Mouse (Mus musculus): ENCODE measurements around the gene Olfr1275. TPM values are rescaled to one million over a fixed set of nuclear protein-coding genes. Genes with fewer than 3 reads are reported as not detected.

Gene Olfr1275
- not detected in 2 replicates for total RNA-seq (2023)

GRCm38 (mm10) chr2:111235186-111235585 is at the start of gene Olfr1275:
Gene Olfr1275, minus strand, starts transcription at chr2:111235286.

GRCm38 (mm10) chr2:111274006-111274405 is 38.9 kb upstream of the Olfr1275 start, which contains the start of gene Olfr1277:
Gene Olfr1277, minus strand, starts transcription at chr2:111274106.

GRCm38 (mm10) chr2:111254216-111254615 is 19.1 kb upstream of the Olfr1275 start, which contains the start of gene Olfr1276:
Gene Olfr1276, plus strand, starts transcription at chr2:111254516.

GRCm38 (mm10) chr2:111229502-111229901 is 5.6 kb downstream of the Olfr1275 start, which contains the start of gene 4930430A15Rik:
Gene 4930430A15Rik, minus strand, starts transcription at chr2:111229602.

Other genes with a start within 250 kb of the Olfr1275 start
- gene Gm13941, start 129.3 kb downstream of the Olfr1275 start, total RNA-seq (2023): not detected in 2 replicates
- gene Gm15130, start 82.3 kb downstream of the Olfr1275 start, total RNA-seq (2023): not detected in 2 replicates
- not detected in 2 replicates for gene 4930430A15Rik, start 5.7 kb downstream of the Olfr1275 start, total RNA-seq (2023)
- gene Olfr1276, start 19.2 kb upstream of the Olfr1275 start, total RNA-seq (2023): not detected in 2 replicates
- not detected in 2 replicates for gene Olfr1277, start 38.8 kb upstream of the Olfr1275 start, total RNA-seq (2023)
- gene Olfr1278, start 54.9 kb upstream of the Olfr1275 start, total RNA-seq (2023): not detected in 2 replicates
- gene Olfr1279, start 65.3 kb upstream of the Olfr1275 start, total RNA-seq (2023): not detected in 2 replicates
- gene Olfr1280, start 78.7 kb upstream of the Olfr1275 start, total RNA-seq (2023): not detected in 2 replicates
- not detected in 2 replicates for gene Olfr1281, start 91.2 kb upstream of the Olfr1275 start, total RNA-seq (2023)
- not detected in 2 replicates for gene Olfr1282, start 100.8 kb upstream of the Olfr1275 start, total RNA-seq (2023)
- not detected in 2 replicates for gene Olfr1283, start 131.5 kb upstream of the Olfr1275 start, total RNA-seq (2023)
- not detected in 2 replicates for gene Olfr1284, start 140.2 kb upstream of the Olfr1275 start, total RNA-seq (2023)
- gene Olfr1286, start 187.8 kb upstream of the Olfr1275 start, total RNA-seq (2023): not detected in 2 replicates
- gene Olfr1287, start 213.9 kb upstream of the Olfr1275 start, total RNA-seq (2023): not detected in 2 replicates
- not detected in 2 replicates for gene Olfr1288, start 238.8 kb upstream of the Olfr1275 start, total RNA-seq (2023)
- gene Olfr1289, start 245.5 kb upstream of the Olfr1275 start, total RNA-seq (2023): not detected in 2 replicates